Mouse (Mus musculus): Measurements from ENCODE around the gene Tmem176b.
"Not testable (repeated sequence)": the region's sequence is repeated elsewhere in the genome, so short reads cannot be mapped to it uniquely, and the experiment has no call there.

The Tmem176b gene

DNA sequence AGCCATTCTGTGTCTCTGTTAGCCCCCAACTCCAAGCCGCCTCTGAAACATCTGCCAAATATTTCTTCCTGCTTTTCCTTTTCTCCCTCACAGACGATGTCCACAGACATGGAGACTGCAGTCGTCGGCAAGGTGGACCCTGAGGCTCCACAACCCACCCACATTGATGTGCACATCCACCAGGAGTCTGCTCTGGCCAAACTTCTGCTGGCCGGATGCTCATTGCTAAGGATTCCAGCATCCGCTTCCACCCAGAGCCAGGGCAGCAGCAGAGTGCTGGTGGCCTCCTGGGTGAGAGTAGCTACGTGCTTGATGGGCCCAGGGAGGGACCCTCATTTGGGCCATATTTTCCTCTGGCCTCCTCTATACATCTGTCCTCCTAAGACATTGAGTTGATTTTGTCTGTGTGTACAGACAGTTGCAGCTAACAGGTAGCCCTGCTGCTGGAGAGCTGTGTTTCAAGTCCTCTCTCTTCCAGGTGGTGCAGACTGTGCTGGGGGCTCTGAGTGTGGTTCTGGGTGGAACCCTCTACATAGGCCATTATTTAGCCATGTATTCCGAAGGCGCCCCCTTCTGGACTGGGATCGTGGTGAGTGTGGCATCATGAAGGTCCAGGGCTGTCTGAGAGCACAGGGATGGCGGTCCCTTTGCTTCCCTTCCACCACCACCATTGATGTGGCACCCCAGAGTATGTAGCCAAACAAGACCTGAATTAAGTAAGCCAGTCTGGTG lies 981 bp upstream of the Tmem176b start:
- DNase-seq (ENCODE audit: low read depth, low spot score) = no peak

DNA sequence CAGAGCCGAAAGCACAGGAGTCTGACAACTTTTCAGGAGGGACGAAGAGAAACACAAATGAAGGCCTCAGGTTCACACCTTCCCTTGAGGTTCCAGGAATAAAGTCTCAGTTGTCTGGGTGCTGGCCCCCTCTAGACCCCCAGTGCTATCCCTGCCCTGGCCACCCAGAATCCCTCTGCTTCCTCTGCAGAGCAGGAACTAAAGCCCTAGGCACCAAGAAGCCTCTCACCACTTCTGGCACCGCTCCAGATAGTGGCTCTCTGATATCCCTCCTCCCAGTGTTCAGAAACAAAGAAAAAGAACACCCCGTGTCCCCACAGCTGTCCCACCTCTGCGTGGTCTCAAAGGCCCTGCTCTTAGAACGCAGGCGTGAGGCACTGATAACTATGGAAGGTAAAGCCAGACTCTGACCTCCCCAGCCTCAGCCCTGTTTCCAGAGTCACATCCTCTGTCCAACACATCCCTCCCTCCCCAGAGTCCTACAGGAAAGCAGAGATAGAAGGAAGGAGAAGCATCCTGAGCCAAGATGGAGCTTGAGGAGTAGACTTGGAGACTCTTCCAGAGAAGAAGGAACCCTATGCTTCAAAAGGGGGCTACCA lies 826 bp downstream of the Tmem176b start, which contains the start of gene Tmem176a:
TSS of gene Tmem176a (plus strand) at position 549 of the 599 bp plus-strand sequence.
- peak; percentile 16 for DNase-seq (ENCODE audit: low read depth, low spot score)

DNA sequence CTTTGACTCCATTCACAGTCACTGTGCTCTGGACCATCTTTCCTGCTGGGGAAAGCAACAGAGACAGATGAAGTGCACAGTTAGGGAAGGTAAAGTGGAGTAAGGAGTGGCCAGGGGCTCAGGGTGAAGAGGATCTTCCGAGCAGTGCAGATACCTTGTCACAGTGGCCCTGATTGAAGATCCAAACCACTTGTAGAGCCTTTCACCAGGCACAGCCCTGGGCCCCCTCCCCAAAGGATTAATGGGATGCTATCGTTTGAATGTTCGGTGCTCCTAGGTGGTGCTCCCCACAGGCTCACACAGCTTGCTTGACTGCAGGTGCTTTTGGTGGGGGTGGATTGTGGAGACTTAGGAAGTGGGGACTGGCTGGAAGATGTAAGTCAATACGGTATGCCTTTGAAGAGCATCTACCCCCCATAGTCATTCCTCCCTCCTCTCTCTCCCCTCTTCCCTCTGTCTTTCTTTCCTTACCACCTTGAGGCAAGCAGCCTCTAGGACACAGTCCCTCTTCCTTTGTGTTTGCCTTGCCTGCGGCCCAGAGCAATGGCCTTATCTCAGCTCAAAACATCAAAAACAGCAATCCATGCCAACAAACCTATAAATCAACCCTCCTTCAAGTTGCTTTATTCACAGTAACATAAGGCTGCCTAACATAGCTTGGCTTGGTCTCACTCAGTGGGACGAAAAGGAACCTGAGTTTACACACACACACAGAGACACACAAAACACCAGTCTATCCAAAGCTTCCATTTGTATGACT lies 2.8 kb downstream of the Tmem176b start:
- DNase-seq (ENCODE audit: low read depth, low spot score) = no peak

DNA sequence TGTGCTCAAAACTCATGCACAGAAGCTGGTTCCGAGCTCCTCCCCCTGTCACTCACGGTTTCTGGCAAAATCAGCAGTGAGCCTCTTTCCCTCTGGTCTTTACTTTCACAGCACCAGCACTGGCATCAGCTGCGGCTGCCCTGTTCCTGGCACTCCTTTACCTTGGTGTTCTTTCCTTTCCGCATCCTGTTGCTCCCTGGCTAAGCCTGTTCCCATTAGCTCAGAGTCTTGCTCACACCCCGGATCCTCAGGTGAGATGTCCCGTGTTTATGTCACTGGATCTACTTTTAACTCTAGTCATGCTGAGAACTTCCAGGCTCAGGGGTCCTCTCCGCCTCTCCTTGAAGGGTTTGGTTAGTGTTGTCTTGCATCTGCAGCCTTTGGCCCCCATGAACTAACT lies 3.8 kb downstream of the Tmem176b start:
- DNase-seq (ENCODE audit: low read depth, low spot score) = no peak

DNA sequence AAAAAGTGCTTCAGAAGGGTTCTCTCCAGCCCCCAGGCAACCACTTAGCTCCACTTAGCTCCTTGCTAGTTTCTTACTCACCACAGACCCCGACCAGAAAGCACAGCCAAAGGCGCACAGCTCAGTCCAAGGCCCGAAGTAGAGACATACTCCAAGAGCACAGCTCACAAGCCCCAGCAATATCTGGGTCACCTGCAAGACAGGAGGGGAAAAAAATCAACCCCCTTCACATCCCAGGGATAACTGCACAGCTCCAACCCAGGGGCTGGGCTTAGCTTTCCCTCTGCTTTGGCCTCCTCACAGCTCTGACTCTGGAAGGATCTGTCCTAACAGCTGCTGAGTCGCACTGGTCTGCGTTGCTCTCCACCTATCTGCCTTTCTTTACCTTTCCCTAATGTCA lies 5.2 kb downstream of the Tmem176b start:
- no peak for DNase-seq (ENCODE audit: low read depth, low spot score)

DNA sequence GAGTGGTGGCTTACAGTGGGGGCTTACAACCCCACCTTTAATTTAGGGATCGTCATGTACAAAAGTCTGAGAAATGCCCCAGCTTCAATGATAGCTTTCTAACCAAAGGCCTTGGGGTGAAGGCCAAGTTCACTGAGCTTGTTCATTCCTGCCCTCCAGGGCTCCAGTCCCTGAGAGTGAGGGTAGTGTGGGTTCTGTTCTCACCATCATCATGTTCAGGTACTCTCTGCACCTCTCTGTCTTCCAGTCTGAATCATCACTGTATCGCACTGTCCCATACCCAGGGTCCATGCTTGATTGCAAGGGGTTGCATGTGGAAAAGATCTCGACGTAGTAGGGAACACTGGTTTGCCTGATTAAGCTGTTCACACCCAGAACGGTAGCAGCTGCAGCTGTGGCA lies 6.1 kb downstream of the Tmem176b start:
- DNase-seq (ENCODE audit: low read depth, low spot score) = no peak

DNA sequence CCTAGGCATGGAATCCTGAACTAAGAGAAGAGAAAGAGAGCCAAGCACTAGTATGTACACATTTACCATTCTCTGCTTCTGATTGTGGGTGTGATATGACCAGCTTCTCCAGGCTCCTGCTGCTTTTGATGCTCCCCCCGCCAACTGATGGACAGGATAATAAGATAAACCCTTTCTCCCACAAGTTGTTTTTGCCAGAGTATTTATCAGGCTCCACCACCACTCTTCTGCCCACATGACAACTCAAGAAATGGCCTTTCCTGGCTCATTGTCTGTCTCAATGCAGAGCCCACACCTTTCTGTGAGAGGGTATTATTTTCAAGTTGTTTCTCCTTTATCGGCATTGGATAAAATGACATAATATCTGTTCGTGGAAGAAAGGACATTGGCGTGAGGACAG lies 7.8 kb downstream of the Tmem176b start:
- no peak for DNase-seq (ENCODE audit: low read depth, low spot score)

DNA sequence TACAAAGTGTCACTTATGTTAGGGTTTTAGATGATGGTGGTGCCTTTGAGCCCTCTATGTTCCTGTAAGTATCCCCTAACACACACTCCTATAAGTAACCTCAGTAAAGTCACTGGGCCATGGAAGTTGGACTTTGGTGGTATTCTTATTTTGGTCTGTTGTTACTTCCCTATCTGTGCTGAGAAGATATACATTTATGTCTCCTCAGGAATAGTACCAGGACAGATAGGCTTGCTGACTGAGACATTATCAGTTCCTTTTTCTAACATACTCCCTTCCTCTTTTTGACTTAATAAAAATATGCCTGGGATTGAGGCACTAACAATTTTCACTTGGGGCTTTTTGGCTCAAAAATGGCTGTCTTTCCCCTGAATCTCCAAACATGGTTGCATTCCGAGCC lies 8.9 kb downstream of the Tmem176b start:
- no peak for DNase-seq (ENCODE audit: low read depth, low spot score)

DNA sequence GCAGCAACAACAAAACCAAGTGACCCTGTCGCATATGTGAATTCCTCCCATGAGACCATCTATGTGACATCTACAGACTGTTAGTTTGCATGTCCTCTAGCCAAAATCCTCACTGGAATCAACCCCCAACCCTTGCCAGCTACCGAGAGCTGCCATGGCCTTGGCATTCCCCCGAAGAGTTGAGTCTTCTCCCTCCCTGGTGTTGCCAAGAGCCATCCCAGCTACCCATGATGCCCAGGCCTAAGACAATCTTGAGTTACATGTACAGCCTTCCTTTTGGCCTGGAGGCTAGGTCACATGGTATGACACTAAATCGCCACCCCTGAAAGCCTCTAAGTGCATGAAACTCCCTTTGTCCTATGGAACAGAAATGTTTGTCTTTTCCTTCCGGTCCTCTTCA lies 10.2 kb downstream of the Tmem176b start:
- DNase-seq (ENCODE audit: low read depth, low spot score) = no peak

DNA sequence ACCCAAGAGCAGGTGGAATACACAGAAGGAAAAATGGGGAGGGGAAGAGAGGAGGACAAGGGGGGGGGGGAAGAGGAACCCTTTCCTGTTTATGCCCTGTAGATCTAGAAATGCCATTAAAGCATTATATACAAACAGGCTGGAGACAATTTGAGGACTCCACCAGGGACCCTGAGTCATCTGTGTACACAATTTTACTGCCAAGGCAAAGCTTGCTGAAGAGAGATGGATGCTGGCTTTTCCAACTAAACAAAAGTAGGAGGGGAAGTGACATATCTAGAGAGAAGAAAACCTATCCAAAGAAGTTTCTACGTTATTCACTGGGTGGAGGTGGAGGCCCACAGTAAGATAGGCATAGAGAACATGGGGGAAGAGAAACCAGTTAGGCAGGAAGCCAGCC lies 11.1 kb downstream of the Tmem176b start:
- no peak for DNase-seq (ENCODE audit: low read depth, low spot score)

DNA sequence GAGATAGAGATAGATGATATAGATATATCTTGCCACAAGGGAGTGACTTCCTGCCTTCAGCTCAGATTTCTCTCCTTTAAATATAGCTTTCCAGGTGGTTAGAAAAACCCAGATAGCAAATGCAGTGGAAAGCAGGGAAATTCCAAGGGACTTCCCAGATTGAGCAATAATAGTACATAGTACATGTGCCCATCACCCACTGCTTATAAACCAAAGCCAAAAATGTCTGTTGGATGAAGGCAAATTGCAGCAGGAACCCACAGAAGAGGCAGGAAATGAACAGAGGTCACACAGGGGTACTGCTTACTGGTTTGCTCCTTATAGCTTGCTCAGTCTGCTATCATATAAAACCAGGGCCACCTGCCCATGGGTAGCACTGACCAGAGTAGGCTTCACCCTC lies 11.6 kb downstream of the Tmem176b start:
- DNase-seq (ENCODE audit: low read depth, low spot score) = no peak

DNA sequence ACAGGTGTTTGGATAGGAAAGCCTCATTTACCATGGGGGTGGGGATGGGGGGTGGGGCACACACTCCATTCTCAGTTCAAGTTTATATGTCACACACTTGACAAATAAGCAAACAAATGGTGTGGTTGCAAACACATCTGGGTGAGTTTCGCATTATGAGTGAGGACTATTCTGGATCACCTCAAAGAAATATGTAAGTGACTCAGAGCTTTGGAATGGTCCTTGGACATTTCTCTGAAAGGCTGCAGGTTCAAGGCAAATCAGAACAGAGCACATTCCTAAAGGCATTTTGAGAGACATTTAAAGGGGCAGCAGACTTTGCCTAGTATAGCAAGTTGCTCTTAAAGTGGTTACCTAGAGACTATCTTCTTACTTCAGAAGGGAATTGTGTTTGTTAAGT lies 12.3 kb downstream of the Tmem176b start:
- DNase-seq (ENCODE audit: low read depth, low spot score) = no peak

DNA sequence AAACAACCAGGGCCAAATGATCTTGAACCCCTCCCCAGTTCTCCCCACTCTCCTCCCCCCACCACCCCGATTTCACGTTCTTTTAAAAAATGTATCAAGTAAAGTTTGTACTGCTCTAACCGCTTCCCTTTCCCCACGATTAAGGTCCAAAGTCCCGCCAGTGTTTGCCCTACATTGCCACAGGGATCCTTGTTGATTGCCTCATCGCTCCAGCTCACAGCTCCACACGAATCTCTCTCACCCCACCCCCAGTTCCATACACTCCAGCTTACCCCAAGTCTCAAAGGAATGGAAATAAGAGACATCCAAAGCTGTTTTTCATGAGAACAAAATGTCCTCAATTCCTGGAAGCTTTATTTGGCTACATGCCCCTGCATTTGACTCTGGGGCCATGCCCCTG lies 16.3 kb downstream of the Tmem176b start:
- no peak for DNase-seq (ENCODE audit: low read depth, low spot score)

DNA sequence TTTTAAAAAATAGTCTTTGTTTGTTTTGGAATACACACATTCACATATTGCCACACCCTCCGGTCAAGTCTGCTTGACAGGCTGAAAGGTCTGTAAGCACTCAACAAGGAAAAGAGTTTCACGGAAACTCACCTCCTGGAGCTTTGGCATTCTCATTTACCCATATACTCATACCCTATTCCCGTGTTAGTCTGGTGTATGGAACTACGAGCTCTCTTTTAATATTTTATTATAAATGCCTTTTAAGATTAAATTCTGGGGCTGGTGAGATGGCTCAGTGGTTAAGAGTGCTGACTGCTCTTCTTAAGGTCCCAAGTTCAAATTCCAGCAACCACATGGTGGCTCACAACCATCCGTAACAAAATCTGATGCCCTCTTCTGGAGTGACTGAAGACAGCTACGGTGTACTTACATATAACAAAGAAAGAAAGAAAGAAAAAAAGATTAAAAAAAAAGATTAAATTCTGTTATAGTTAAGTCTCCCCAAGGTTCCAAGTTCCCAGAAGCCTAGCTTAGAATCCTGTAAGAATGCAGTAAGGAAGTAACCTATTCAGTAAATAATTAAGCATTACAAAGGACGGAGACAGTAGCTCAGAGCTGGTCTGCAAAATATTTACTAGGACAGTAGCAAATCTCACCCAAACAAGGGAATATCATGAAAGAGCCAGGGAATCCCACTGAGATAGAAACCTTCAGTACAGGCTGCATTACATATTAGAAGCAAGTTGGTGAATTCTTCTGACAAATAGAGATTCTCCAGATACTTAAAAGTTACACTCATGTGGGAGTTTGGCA lies 19.1 kb downstream of the Tmem176b start:
- DNase-seq (ENCODE audit: low read depth, low spot score) = not testable (repeated sequence)

DNA sequence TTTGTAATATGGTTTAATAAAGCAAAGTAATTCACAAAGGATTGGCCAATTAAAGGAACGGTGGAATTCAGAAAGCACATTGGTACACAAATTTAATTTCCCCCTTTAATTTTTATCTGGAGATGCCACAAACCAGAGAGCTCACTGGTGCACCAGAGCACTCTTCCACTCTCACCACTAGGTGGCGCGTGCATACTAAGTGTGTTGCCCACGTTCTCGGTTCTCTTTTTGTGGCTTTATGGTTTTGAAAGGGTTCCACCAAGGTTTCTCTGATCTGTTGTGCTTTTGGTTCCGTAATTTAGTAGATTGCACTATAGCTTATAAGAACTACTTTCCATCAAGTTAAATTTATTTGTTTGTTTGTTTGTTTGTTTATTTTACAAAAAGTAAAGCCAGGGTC lies 23.5 kb downstream of the Tmem176b start:
- peak; percentile 20 for DNase-seq (ENCODE audit: low read depth, low spot score)

DNA sequence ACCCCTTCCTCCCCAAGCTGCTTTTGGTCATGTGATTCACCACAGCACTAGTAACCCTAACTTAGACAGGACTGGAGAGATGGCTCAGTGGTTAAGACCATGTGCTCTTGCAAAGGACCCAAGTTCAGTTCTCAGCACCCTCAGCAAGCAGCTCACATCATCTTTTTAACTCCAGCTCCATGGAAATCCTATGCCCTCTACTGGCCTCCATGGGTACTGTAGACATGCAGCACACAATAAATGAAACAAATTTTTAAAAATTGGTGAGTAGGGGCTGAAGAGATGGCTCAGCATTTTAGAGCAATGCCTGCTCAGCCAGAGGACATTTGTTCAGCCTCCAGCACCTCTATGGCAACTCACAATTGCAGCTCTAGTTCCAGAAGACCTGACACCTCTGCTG lies 26.3 kb downstream of the Tmem176b start:
- no peak for DNase-seq (ENCODE audit: low read depth, low spot score)

DNA sequence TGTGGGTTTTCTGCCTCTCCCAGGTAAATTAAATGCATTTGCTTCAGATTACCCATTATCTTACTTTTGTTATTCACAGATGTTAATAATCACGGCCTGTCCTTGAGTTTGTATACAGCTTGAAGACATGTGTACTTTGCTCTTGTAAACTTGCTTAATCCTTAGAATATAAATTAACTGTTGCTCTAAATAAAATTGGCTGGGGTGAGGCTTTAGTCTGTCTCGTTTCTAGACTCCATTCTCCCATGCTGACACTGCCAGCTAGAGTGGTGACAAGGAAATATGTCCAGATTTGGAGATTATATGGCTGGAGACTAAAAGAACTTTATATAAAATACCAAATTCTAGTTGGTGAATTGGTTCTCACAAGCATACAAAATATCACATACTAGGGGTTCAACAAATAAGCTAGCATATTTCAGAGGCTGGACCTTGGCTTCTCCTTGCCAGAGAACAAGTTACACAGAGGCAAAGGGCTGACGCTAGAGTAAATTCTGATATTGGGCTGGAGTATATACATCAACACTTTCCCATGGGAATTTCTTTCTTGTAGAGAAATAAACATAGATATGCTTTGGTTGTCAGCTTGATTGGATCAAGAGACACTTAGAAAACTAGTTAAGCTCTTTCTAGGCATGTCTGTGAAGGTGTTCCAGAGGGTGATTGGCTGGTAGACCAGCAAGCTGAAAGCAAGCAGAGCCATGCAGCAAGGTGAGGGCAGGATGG lies 31.6 kb downstream of the Tmem176b start:
- no peak for DNase-seq (ENCODE audit: low read depth, low spot score)

DNA sequence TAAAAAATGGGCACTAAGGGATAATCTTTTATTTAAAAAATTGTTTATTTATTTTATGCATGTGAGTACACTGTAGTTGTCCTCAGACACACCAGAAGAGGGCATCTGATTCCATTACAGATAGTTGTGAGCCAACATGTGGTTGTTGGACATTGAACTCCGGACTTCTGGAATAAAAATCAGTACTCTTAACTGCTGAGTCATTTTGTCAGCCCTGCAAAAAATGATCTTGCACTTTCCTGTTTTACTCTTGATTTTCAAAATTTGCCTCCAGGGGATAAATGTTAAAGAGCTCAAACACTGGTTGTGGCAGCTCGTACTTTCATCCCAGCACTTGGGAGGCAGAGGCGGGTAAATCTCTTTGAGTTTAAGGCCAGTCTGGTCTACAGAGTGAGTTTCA lies 34.5 kb downstream of the Tmem176b start:
- DNase-seq (ENCODE audit: low read depth, low spot score) = no peak

DNA sequence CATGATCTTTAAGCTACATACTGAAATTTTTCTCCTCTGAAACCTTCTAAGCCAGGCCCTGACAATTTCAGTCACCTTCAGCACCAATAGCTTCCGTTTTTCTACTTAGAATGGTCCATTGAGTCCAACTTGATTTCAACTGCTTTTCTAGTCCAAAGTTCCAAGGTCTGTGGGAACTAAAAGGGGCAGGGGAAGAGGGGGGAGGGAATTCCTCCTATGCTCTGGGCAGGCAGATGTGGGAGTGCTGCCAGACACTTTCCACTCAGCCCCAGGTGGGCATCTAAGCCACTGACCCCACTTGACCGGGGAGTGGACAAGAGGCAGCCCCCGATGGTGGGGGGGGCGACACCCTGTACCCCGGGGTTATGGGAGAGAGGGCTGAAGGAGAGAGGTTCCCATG lies 37.0 kb downstream of the Tmem176b start:
- no peak for DNase-seq (ENCODE audit: low read depth, low spot score)

DNA sequence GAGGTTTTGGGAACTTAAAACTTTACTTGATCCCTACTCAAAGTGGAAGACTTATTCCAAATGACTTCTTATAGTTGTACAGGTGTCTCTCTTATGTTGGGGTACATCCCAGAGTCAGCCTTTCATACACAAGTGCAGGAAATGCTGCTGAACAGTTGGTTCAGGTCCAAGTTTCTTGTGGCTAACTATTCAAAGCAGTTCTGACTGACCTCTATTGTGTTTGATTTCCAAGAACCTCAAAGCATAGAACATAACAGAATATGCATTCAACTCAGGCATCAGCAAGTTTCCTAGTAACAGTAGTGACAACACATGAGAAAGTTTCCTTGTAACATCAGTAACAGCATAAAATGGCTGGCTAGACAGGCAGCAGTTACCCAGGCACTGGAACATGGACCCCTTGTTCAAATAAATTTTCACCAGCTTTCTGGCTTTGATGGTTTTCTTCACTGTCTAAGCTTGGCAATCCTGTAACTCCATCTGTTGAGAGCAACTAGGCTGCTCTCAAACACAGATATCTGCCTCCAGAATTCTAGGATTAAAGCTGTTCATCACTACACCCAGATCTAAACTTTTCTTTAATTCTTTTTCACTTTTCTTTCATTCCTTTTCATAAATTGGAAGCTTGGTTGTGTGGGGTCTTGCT lies 37.8 kb downstream of the Tmem176b start:
- DNase-seq (ENCODE audit: low read depth, low spot score) = no peak

DNA sequence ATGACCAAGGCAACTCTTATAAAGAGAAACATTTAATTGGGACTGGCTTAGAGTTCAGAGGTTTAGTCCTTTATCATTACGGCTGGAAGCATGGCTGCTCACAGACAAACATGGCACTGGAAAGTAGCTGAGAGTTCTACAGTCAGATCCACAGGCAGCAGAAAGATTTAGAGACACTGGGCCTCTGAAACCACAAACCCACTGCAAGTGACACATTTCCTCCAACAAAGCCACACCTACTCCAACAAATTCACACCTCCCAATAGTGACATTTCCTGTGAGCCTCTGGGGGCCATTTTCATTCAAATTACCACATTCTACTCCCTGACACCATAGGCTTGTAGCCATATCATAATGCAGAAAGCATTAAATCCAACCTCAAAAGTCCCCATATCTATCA lies 39.4 kb downstream of the Tmem176b start:
- DNase-seq (ENCODE audit: low read depth, low spot score) = no peak
